Mouse (Mus musculus): Measurements from ENCODE around the gene Tmem72.

DNA sequence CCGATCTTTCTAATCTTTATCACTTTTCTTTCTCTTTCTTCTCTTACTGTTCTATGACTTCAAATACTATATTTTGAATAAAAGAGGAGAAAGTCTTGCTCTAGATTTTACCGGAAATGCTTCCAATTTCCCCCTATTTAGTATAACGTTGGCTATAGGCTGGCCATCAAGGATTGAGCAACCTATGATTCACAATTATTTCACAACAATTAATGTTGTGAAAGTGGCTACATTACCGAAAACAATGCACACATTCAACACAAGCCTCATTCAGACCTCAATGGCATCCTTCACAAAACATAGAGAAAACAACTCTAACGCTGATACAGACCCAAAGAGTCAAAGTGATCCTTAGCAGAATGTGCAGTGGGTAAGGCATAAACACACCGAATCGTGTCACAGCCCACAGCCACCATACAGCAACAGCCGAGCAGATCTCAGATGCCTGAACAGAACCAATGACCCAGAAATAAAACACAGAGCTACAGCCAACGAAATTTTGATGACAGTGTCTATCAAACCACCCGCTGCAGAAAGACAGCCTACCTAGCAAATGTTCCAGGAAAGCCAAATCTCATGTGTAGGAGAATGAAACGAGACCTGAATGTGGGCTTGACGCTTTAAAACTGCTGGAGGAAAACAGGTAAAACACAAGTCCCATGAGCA is 50.5 kb downstream of the Tmem72 start:
- TF ChIP-seq POLR2A (IDR thresholded peaks at IDR 0.05; ENCODE audit: insufficient read depth, low read depth, low read length): no peak
- TF ChIP-seq CTCF (IDR thresholded peaks at IDR 0.05): no peak
- TF ChIP-seq EP300 (IDR thresholded peaks at IDR 0.05; ENCODE audit: insufficient read depth, low read depth, low read length): no peak
